Mouse (Mus musculus): ENCODE measurements around the gene Olfr1126.
"Not testable (repeated sequence)": the region's sequence is repeated elsewhere in the genome, so short reads cannot be mapped to it uniquely, and the experiment has no call there.

Gene Olfr1126

DNA sequence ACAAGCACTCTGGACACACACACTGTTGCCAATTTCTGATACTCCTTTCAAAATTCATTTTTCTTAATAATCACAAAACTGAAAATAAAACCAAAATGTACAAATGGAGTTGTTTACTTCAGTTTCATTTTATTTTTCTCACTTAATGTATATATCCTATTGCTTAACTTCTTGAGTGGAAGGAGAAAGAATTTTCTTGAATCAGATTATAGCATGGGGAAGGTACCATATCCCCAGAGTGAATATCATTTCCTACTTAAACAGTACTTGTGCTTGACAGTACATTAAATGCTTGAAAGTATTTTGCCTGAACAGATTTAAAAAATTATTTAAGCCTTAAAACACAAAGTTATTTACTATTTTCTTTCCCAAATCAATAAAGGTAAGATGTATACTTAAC lies at the start of gene Olfr1126:
TSS of gene Olfr1126 (plus strand) at position 301 of the 400 bp plus-strand sequence.
- in situ Hi-C loops (cut with MboI, MseI) = no loop called here

DNA sequence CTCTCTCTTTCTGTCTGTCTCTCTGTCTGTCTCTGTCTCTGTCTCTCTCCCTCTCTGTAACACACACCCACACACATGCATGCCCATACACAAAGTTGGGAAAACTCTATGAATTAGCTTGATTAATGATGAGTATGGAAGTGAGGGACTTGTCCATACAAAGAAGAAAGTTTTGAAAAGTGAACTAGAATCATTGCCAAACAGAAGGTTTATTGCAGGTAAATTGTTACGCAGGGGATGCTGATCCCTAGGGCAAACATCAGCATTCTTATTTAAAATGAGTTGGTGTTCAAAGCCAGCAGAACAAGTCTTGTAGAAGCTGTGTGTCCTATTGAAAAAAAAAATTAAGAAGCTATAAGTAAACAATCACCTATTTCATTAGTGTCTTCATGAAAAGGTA lies 37.4 kb upstream of the Olfr1126 start, which contains the start of gene Olfr1123:
TSS of gene Olfr1123 (plus strand) at position 301 of the 400 bp plus-strand sequence.
- in situ Hi-C loops (cut with MboI, MseI) = no loop called here

DNA sequence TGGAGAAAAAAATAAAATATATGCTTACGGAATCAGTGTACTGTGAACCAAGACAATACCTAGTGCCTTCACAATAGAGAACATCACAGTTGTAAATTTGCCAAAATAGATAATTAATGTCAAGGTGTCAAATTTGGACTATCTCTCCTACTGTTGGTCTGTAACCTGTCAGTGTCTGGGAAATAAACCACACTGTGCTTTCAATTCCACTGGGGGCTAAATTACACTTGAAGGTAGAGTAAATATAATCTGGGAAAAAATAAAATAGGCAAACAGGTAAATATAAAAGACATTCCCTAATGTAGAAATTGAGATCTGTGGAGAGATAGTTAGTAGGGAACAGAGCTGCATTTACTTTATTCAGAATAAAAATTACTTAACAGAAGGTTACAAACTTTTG lies 23.8 kb upstream of the Olfr1126 start, which contains the start of gene Olfr1124:
TSS of gene Olfr1124 (plus strand) at position 301 of the 400 bp plus-strand sequence.
- in situ Hi-C loops (cut with MboI, MseI) = no loop called here

DNA sequence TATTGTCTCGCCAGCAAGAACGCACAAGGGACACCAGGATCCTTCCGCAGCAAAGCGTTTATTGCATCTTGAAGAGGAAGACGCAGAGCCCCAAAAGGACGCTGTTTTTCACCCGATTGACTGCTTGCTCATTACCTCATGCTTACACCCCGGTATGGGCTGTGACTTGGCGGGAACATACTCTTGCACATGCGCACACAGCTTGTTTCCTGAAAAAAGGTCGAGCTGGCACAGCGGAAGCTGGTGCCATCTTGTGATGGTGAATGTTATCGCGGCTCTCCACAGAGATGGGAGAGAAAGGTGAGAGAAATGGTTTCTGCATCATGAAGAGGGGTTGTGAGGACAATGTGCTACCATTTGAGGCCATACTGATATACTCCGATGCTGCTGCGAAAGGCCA lies 16.0 kb upstream of the Olfr1126 start:
- in situ Hi-C loops (cut with MboI, MseI) = no loop called here

DNA sequence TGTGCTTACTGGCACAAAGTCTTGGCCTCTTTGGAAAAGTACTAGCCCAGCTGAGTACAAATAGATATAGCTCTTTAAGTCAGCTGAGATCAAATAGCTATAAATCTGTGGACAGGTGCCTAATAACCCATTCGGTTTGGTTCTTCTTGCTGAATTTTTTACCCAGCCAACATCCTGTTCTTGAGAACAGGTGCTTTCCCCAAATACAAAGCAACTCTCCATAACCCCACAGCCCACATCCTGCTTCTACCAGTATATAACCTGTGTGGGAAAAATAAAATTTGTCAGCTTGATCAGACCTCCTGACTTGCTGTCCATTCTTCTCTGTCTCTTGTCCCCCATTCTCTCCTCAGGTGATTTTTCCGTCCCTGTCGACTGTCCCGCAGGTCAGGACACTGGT lies 8.0 kb downstream of the Olfr1126 start:
- in situ Hi-C loops (cut with MboI, MseI) = no loop called here

DNA sequence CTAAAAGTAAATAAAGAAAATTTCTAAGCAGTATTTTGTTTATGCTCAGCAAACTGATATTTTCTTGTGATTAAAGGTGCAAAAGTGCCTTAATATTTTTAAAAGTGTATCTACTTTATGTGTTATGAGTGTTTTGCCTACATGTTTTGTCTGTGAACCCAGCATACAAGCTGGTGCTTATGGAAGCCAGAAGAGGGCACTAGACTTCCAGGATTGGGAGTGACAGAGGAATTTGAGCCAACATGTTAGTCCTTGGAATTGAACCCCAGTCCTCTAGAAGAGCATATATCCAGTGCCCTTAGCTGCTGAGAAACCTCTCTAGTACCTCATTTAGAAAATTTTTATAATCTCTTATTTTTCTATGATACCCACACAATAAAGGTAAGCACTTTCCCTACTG lies 26.4 kb downstream of the Olfr1126 start:
- in situ Hi-C loops (cut with MboI, MseI) = no loop called here

DNA sequence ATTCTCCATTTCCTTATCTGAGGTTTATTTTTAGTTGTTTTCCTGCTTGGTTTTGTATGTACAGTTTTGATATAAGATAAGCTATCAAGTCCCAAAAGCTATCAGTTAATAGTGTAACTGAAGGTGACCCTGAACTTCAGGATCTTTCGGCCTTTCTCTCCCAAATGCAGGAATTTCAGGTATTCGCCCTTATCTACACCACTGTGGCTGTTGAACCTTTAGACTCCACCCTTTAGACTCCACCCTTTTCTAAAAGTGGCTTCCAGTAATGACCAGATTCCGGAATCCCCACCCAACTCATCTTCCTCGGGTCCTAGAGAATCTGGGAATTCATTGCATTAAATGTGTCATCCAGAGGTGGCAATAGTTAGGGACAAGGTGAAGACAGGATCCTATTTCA lies 27.4 kb downstream of the Olfr1126 start:
- in situ Hi-C loops (cut with MboI, MseI) = no loop called here

- in situ Hi-C loops (cut with MboI, MseI) = no loop called here
Observed at GRCm38 (mm10) chr2:87482276-87482675, 28.5 kb downstream of the Olfr1126 start.

GRCm38 (mm10) chr2:87496993-87497392 lies 43.2 kb downstream of the Olfr1126 start, which contains the start of gene Pramel7:
TSS of gene Pramel7 (minus strand) at chr2:87497093.
- in situ Hi-C loops (cut with MboI, MseI) = not testable (repeated sequence)

- in situ Hi-C loops (cut with MboI, MseI) = no loop called here
Observed at GRCm38 (mm10) chr2:87506265-87506664, 52.5 kb downstream of the Olfr1126 start, which contains the start of gene Pramel6. TSS of gene Pramel6 (plus strand) at chr2:87506565.

Data from regulatory T cell (primary cell).